Mouse (Mus musculus): ENCODE measurements around the gene Jmjd6.

Jmjd6 gene

DNA sequence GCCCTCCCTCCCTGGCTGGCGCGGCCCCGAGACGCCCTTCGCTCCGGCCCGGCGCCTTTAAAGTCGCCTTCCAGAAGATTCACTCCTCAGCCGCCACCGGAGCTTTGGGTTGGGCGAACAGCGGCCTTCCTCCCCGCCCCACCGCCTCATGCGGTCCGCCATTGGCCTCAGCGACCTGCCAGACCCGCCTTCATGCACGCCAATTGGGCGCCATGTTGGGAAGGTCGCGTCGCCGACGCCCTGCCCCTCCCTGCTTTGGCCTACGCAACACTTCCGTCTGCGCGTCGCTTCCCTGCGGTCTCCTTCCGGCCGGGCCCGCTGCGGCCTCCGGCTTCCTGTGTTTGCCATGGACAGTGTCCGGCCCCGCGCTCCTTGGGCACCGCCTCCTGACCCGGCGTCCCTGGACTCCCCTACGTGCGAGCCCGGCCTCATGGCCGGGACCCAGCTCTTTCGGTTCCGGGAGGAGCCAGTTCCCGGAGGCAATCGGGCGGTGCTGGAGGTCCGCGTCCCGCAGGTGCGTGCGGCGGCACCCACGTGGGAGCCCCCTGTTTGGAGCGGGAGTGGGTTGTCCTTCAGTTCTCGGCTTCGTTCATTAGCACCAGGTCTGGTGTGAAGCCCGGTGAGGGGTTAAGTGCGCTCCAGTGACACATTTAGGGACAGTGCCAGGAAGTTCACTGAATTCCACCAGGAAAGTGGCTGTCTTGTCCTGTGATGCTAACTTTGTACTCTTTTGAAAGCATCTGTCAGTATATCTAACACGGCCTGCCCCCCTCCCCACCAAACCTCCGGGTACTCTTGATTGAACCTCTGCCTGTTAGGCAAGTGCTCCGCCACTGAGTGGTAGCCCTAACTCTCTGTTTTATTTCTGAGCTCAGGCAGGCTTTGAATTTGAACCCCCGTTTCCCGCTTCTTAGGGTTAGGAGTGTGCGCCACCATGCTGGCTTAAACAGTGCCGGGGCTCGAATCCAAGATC is at the start of gene Jmjd6, which contains the start of gene Mettl23:
Jmjd6 (minus strand) TSS at position 189 of the 973 bp plus-strand sequence.
Mettl23 (plus strand) TSS at position 18 of the 973 bp plus-strand sequence.
- peak; percentile 97 to 98 for DNase-seq (ENCODE audit: low spot score in 2 of 2)

DNA sequence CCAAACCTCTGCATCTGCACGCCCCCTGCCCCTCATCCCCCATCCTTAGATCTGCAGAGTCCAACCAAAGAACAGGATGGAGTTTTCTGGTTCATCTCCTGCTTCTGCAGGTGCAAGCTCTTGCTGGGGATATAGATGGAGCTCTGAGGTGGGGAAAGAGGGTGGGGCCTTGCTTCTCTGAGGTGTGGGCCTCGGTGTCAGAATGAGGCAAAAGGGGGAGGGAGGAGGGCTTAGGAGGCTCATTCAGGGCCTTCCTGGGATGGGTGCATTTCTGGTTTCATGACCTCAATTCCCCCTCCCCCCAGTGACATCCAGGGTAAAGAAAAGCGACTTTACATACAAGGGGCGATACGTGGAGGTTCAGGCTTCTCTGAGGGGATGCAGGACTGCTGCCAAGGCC is 43.9 kb upstream of the Jmjd6 start:
- DNase-seq (ENCODE audit: low spot score in 2 of 2) = no peak

DNA sequence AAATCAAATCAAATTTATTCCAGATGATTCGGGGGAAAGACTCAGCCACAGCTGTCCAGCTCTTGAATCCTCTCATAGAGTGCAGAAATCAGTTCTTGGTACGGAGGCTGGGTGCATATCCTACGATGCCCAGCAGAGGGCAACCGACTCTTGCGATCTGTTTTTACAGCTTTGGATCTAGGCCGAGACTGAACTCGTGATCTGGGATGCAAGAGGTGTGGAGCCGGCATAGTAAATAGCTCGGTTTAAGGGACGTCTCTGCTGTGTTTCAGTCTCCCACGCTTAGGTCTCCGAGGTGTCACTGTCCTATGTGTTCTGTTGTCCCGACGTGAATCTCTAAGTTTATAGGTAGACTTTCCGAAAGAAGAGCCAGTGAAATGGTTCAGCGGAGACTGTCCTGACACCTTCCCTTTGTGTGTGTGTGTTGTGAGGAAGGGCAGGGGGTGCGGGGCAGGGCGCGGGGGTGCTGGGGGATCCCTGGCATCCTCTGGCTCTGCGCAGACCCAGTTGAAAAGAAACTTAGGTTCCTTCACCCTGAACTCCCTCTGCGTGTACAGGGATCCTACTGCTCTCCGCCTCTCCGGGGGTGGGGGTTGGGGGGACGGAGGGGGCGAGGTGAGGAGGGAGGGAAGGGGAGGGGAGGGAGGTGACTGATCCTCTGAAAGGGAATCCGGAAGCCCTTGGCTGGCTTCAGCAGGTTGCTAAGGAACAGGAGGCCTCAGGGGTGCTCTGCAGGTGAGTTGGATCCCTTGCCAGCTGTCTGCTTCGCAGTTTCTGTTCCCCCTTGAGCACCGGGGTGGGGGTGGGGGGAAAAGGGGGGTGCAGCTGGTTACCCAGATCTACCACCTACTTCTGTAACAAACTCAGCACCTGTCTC is 42.3 kb upstream of the Jmjd6 start:
- DNase-seq (ENCODE audit: low spot score in 2 of 2) = peak; percentile 80 to 87

DNA sequence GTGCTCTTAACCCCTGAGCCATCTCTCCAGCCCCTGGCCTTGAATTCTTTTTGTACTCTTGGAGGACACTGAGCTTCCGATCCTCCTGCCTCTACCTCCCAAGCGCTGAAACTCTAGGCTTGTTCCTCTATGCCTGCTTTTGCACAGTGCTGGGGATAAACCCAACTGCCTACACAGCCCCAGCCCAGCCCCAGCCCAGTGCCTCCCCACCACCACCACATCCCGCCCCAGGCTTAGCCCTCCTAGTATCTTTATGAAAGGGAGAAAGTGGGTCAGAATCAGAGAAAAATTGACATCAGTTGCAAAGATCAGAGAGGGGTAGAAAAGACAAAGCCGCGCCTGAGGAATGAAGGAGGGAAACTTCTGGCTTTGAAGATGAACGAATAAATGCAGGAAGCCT is 40.8 kb upstream of the Jmjd6 start:
- DNase-seq (ENCODE audit: low spot score in 2 of 2) = no peak

DNA sequence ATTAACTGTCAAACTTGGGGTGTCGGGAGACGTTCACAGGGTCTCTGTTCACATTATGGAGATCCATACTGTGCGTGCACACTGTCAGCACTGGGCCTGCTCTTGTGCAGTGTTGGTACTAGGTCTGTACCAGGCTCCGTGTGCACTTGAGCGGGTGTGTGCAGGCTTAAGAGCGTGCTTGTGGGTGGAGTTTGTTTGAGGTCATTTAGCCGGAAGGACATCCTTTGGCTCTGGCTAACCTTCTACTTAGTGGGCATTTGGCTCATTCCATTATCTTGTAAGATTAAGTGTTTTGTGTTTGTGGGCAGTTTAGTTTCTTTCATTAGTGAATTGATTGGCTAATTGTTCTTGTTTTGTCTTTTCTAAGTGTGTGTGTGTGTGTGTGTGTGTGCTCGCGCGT is 39.2 kb upstream of the Jmjd6 start:
- no peak for DNase-seq (ENCODE audit: low spot score in 2 of 2)

DNA sequence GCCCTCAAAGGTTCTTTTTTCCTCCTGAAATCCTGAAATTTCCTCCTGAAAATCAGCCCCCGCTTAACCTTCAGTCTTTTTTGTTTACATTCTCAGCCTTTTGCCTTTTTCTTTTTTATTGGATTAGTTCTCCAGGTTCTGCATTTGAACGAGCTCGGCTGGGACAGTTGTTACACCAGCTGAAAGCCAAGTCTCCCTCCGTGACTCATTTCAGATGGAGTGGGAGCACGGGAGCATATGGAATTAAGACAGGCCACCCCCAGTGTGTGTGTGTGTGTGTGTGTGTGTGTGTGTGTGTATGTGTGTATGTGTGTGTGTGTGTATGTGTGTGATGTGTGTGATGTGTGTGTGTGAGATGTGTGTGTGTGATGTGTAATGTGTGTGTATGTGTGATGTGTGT is 38.2 kb upstream of the Jmjd6 start:
- DNase-seq (ENCODE audit: low spot score in 2 of 2) = peak; percentile 23 to 40

DNA sequence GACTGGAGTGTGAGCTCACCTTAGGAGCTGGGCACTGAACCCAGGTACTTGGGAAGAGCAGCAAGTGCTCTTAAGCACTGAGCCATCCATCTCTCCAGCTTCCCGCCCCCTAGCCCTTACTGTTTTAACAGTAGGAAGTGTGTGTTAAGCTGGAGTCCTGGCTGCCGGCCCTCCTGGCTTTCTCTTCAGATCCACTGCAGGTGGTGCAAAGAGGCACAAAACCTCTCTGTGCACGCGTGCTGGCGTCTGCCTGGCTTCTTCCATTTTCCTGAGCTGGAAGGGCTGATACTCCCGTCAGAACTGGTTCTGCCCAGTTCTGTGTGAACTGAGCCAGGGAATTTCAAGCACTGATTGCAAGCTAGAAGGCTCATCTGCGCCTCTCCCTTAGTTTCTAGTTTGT is 37.6 kb upstream of the Jmjd6 start:
- peak; percentile 35 to 45 for DNase-seq (ENCODE audit: low spot score in 2 of 2)

DNA sequence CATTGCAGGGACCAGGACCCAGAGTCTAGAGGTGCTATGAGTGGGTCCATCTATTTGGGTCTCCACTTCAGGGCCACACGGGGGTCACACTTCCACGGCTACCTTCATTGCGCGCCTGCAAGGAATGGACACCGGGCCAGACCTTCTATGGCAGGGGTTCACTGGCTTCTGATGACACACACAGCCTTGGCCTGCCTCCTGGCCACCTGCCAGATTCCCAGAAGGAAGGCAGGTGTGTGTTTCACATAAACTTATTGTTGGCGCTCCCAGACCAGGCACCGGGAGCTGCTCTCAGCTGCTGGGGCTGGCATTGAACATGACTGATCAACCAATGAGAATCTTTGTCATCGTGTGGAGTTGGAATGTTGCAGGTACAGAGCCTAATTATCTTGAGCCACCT is 35.2 kb upstream of the Jmjd6 start:
- no peak for DNase-seq (ENCODE audit: low spot score in 2 of 2)

DNA sequence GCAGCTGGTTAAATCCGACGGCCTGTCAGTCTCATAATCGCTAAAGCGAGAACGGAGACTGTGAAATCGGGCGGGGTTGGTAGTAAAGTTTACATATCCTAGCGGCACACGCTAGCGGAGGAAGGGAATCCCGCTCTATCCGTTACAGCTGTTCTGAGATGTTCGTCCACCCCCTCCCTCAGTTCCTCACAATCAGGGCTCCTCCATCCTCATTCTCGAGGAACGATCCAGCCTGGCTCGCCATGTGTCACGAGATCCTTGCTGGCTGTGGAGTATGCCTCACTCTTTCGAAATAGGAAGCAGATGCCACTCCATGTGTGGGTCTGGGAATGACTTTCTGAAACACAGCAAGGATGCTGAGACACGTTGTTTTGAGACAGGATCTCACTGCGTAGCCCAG is 30.7 kb upstream of the Jmjd6 start:
- DNase-seq (ENCODE audit: low spot score in 2 of 2) = peak; percentile 45 to 60

DNA sequence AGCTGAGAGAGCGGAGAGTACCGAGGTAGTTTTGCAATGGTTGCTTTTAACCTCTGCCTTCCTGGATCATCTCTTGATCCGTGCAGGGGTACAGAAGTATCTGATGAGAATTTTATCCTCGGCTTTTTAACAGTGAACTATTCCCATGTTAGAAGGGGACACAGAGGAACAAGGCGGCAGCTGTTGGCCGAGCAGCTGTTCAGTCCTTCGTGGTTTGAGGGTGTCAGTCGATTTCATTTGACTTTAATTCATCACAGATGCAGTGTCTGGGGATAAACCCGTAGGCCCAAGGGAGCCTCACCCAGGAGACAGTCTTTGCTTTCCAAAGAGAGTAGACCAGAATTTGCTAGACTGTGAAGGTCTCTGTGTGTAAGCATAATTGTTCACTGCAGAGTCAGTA is 28.3 kb upstream of the Jmjd6 start:
- DNase-seq (ENCODE audit: low spot score in 2 of 2) = no peak

DNA sequence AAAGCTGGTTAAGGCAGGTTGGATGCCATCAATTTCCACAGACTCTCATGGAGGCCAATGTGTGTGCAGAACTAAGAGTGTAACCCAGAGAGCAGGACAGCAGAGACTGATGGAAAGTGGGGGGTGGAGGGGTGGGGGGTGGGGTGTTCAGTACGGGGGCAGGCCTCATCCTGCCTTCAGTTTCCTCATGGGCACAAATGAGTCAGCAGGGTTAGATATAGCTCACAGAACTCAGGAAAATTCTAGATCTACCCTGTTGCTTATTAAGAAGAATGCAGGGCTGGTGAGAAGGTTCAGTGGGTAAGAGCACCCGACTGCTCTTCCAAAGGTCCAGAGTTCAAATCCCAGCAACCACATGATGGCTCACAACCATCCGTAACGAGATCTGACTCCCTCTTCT is 26.4 kb upstream of the Jmjd6 start:
- DNase-seq (ENCODE audit: low spot score in 2 of 2) = no peak

DNA sequence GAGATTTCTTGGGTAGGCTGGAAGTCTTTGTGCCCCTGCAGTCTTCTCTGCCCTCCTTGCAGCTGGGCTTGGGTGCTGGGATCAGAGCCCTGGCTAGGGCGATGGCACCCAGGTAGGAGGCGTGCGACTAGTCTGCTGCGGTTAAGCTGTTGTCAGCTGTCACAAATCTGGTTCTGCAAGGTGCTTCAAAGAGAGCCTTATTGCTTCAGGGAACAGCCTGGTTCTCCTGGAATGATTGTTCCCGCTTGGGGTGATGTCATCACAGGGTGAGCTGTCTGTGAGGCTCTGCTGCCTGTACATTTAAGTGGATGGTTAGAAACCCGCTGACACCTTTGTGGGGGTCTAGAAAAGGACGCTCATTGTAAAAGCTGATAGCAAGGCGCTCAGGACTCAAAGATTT is 26.0 kb upstream of the Jmjd6 start:
- DNase-seq (ENCODE audit: low spot score in 2 of 2) = no peak

DNA sequence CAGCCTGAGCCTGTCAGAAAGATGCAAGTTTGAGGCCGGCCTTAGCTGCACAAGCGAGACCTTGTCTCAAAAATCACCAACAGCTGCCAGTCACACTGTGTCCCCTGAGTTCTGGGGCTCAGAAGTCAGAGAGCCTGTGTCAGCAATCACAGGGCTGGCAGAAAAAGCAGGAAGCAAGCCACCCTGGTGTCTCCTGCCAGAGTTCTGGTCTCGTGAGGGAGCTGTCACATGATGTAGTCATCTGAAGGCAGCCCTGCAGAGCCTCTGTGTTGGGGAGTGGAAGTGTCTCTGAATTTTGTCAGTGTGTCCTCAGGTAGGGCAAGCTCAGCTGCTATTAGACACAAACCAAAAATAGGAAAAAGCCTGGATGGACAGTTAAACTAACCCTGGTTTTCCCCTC is 24.9 kb upstream of the Jmjd6 start:
- DNase-seq (ENCODE audit: low spot score in 2 of 2) = peak in 1 of 2 experiments; percentile 9

DNA sequence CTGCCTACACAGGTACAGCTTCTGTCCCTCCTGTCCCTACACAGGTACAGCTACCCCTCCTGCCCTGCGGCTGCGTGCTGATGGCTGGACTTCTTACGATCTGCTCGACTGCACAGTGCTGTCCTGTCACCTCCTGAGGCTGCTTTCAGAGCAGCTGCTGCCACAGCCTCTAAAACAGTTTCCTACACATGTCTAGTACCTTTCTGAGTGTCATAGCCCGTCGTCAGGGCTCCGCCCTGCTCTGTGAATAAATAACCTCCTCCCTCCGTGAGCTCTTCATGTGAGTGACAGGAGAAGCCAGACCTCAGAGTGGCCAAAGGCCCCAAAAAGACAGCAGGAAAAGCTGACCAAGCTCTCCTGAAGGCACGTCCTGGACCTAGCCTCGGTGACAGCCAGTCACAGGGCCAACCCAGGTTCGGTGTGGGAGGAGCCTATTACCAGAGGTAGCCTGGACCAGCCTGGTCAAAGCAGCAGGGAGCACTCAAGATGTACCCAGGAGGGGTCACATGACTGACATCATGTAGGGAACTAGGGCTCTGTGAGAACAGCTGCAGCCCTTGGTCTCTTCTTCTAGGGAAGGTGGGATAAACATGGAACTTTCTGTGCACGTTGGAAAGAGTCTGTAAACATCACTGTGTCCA is 22.8 kb upstream of the Jmjd6 start:
- DNase-seq (ENCODE audit: low spot score in 2 of 2) = no peak

DNA sequence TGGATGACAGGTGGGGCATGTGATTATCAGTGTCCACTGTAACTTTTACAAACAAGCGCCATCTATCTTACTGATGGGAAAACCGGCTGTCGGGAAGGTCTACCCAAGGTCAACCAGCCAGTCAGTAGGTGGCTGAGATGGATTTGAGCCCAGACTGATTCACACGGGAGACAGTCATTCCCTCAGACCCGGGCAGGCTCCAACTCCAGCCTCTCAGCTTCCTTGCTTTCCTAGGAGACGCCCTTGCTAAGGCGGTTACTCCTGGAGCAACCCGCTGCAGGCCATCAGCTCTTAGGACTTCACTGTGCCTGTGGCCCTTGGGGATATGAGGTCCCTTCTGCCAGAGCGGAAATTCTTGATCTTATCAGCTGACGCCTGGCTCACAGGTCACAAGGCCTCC is 21.2 kb upstream of the Jmjd6 start:
- no peak for DNase-seq (ENCODE audit: low spot score in 2 of 2)

DNA sequence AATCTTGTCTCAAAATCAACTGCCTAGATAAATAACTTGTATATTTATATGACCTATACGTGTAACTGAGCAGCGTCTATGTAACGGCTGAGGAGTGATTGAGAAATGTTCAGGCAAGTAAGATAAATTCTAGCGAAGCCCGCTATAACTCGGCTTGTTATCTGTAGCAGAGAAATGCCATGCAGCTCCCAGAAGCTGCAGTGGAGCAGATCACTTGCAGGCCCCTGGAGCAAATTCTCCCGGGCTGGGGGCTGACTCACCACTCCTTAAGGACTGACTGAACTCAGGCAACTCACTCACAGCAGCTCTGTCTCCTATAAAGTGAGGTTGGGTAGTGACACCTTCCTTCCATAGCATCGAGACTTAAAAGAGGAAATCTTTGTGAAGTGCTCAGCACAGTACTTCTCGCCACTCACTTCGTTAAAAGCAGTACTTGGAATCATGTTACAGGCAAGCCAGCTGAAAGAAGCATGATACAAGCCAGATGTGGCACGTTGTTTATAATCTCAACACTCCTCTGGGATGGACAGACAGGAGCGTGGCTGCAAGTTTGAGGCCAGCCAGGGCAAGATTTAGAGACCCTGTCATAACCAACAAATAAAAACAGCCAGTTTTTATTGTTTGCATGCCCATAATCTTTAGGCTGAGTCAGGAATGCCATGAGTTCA is 14.1 kb upstream of the Jmjd6 start:
- DNase-seq (ENCODE audit: low spot score in 2 of 2) = no peak

DNA sequence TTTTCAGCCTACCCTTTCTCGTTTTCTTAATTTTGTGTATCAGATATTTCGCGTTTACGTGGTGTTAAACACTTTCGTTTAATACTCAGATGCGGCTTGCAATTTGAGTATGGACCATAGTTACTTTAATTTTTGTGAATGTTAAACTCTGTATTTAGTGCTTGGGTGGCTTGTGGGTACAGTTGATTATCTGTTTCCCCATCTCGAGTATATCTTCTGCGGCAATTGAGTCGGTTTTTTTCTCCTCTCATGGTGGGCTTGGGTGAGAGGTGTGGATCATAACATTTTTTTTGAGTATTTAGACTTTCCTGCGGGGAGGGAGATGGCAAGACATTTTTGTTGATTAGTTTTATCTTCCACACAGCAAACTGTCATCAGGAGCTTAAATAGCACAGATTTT is 11.0 kb upstream of the Jmjd6 start:
- no peak for DNase-seq (ENCODE audit: low spot score in 2 of 2)

DNA sequence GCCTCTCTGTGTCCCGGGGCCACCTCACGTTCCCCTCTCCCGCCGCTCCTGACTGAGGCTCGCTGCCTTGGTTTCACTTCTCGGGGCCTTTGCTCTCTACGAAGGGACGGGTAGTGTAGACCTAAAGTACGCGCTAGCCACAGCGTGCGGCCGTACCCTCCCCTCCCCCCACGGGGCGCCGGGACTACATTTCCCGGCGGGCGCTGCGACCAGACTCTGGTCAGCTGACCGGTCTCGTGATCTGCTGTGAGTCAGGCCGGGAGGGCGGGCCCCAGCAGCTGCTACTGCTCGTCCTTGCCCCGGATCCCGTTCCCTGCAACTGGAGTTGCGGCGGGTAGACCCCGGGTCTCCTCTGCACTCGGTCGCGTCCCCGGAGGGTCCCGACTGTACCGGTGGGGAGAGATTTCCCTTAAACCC is 10.3 kb upstream of the Jmjd6 start:
- peak; percentile 97 to 99 for DNase-seq (ENCODE audit: low spot score in 2 of 2)

DNA sequence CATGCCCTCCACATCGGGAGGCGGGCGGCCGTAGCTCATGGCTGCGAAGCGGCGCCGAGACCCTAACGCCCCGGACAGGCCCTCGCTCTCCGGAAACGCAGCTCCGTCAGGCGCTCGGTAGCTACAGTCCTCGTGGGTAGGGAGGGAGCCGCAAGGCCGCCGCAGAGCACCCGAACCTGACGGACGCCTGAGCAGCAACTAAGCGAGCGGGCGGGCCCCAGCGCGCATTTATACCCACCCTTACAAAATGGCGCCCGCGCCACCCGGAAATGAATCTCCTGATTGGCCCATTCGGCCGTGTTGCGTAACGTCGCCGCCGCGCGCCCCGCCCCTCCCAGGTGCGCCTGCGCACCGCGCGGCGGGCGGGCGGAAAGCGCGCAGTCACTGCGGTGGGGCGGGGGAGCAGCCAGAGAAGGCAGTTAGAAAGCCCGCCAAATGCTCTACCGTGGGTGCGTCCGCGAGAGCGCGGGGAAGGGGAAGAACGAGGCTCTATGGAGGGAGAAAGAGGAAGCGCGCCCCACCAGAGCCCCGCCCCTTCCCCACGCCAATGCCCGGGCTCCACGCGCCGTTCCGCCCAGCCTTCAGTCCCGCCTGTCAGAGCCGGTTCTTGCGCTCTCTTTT is 9.8 kb upstream of the Jmjd6 start, which contains the start of gene Srsf2:
Srsf2 (minus strand) TSS at position 204 of the 621 bp plus-strand sequence.
- peak; percentile 96 to 98 for DNase-seq (ENCODE audit: low spot score in 2 of 2)

DNA sequence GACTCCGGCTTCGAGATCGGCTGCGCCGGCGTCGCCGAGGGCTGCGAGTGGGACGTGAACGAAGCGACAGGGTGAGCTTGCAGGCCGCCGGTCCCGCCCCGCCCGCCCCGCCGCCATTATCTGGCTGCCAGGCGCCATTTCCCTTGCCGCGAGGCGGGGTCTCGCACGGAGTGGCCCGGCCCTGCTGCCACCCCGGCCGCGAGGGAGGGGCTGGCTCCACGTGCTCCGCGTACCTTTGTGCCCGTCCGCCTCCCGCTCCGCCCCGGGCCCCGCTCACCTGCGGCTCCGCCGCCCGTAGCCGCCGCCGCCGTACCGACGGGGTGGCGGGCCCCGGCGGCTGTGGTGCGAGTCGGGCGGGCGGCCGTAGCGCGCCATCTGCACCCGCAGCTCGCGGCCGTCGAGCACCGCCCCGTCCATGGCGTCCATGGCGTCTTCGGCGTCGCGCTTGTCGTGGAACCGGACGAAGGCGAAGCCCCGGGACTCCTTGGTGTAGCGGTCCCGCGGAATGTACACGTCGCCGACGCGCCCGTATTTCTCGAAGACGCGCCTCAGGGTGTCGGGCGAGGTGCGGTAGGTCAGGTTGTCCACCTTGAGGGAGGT is 9.1 kb upstream of the Jmjd6 start, which contains the start of gene Mfsd11:
Mfsd11 (plus strand) TSS at position 150 of the 600 bp plus-strand sequence.
- DNase-seq (ENCODE audit: low spot score in 2 of 2) = peak; percentile 66 to 67
